Mouse (Mus musculus) myocyte (in vitro differentiated cells): ENCODE results near the gene Ceacam19.

ENCODE experiments used
- E2F4 ChIP-seq: IDR thresholded peaks from one replicate; pipeline ENCODE4 v1.6.1; 2011; ENCODE audit warnings: mild to moderate bottlenecking, control low read depth, moderate library complexity; ENCODE audit not compliant: insufficient read depth
- MAX ChIP-seq: IDR thresholded peaks from one replicate; pipeline ENCODE4 v1.6.1; 2011; ENCODE audit warnings: low read depth, mild to moderate bottlenecking, control low read depth
- MYOG ChIP-seq, 3 experiments: IDR thresholded peaks; one replicate each; pipeline ENCODE4 v1.6.1; 2011; ENCODE audit warnings: control low read depth in 2 of 3, low read depth in 2 of 3, mild to moderate bottlenecking in 2 of 3; ENCODE audit not compliant: insufficient read length in 2 of 3, control insufficient read depth in 1 of 3, insufficient read depth in 1 of 3
- POLR2A ChIP-seq: IDR thresholded peaks from one replicate; pipeline ENCODE4 v1.6.1; 2011; ENCODE audit warnings: low read depth, mild to moderate bottlenecking, control low read depth, moderate library complexity; ENCODE audit not compliant: insufficient read length
- USF1 ChIP-seq: IDR thresholded peaks from one replicate; pipeline ENCODE4 v1.6.1; 2011; ENCODE audit warnings: low read depth, mild to moderate bottlenecking, control low read depth, moderate library complexity

DNA sequence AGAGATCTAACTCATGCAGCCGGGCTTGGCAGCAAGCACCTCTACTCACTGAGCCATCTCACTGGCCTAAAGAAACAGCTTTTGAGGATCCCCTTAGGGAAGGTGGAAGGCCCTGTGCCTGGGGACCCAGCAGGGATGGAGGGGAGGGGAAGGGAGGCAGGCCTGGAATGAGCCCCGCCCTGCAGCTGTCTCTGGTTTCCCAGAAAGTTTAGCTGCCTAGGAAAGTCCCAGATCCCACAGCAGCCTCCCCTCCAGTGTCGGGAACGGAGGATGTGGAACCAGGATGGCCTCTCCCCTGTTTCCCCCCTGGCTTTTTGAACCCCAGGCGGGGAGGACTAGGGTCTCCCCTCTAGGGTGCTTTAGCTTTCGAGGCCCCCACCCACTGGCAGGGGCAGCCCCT lies 61.0 kb downstream of the Ceacam19 start:
- TF ChIP-seq POLR2A (peak; percentile 34), E2F4 (no peak), MYOG (IDR thresholded peaks at IDR 0.05; ENCODE audit: control insufficient read depth in 1 of 3, insufficient read depth in 1 of 3, insufficient read length in 2 of 3, low read depth in 2 of 3) (peak in 1 of 3 experiments; percentile 49), MAX (no peak), USF1 (no peak)
